Mouse (Mus musculus) intestine, postnatal 0 days (tissue): ENCODE data around the gene Gnb1. TPM values are rescaled to one million over a fixed set of nuclear protein-coding genes. Genes with fewer than 3 reads are reported as not detected.
A peak's percentile ranks its signal among the peaks of the same experiment; 100 is the strongest.
"Not testable (repeated sequence)": the region's sequence is repeated elsewhere in the genome, so short reads cannot be mapped to it uniquely, and the experiment has no call there.

Experiments
- ATAC-seq: fragments of 200-750 bp; cut with Nextera tagmentation; 2 replicates; pipeline ENCODE4 v1.8.0; 2017; ENCODE audit warnings: mild to moderate bottlenecking, moderate TSS enrichment, moderate library complexity
- H3K27ac ChIP-seq: fragments of 300-500 bp; sonication (generic); 2 replicates; pipeline ENCODE4 v1.5.1; 2014; ENCODE audit warnings: mild to moderate bottlenecking, low read depth, low read length, moderate library complexity
- H3K27me3 ChIP-seq: fragments of 300-500 bp; sonication (generic); replicated peaks from 2 replicates; pipeline ENCODE4 v1.6.1; 2014; ENCODE audit warnings: low read length, mixed read lengths; ENCODE audit not compliant: control insufficient read depth, insufficient read depth
- H3K36me3 ChIP-seq: fragments of 300-500 bp; sonication (generic); 2 replicates; pipeline ENCODE4 v1.6.1; 2014; ENCODE audit warnings: mild to moderate bottlenecking, moderate library complexity; ENCODE audit not compliant: control insufficient read depth, insufficient read depth
- H3K4me1 ChIP-seq: fragments of 300-500 bp; sonication (generic); replicated peaks from 2 replicates; pipeline ENCODE4 v1.6.1; 2014; ENCODE audit warnings: antibody characterized with exemption, low read length, mixed read lengths; ENCODE audit not compliant: control insufficient read depth, insufficient read depth
- H3K4me2 ChIP-seq: fragments of 300-500 bp; sonication (generic); replicated peaks from 2 replicates; pipeline ENCODE4 v1.6.1; 2014; ENCODE audit warnings: low read depth, mild to moderate bottlenecking, moderate library complexity
- H3K4me3 ChIP-seq: fragments of 300-500 bp; sonication (generic); 2 replicates; pipeline ENCODE4 v1.5.1; 2014; ENCODE audit warnings: low read depth, low read length
- H3K9ac ChIP-seq: fragments of 300-500 bp; sonication (generic); 2 replicates; pipeline ENCODE4 v1.6.1; 2014; ENCODE audit warnings: mild to moderate bottlenecking, low read depth, low read length
- H3K9me3 ChIP-seq: fragments of 300-500 bp; sonication (generic); 2 replicates; pipeline ENCODE4 v1.6.1; 2016; ENCODE audit warnings: mixed run types; ENCODE audit not compliant: control insufficient read depth
- CTCF ChIP-seq: sonication (generic); IDR thresholded peaks from 2 replicates; pipeline ENCODE4 v1.5.1; 2016; ENCODE audit warnings: low read depth, mild to moderate bottlenecking, control low read depth, antibody characterized with exemption, moderate library complexity
- WGBS: fragments of 180-500 bp; shearing (Covaris S2); extraction: QIAGEN DNeasy Blood & Tissue Kit; methylation state at CpG from one replicate; pipeline ENCODE4 v1.1.7; 2014; 5-methylcytosine and 5-hydroxymethylcytosine counted together
- polyA plus RNA-seq: library from polyadenylated mRNA; unstranded; fragments of >200 nt; fragmentation: Nextera tagmentation; extraction: Ambion mirVana; gene quantifications from 2 replicates; pipeline ENCODE4 v1.2.1, GENCODE M21; 2015

Gnb1 gene
- polyA plus RNA-seq, 1 experiment from 2014 or later = 336 TPM

- Histone ChIP-seq H3K27me3 (no peaks in the 10 kb centered on the region), H3K4me1 (no peaks in the 10 kb centered on the region), H3K4me3 (no peak overlapping the region), H3K27ac (no peak overlapping the region), H3K9me3 (no peaks in the 10 kb centered on the region), H3K4me2 (no peak overlapping the region), H3K36me3 (no peaks in the 10 kb centered on the region), H3K9ac (no peak overlapping the region)
- 95% methylated on average over 7 of the region's 7 CpGs for WGBS
- no peak for ATAC-seq
- TF ChIP-seq CTCF = no peak
Measured at GRCm38 (mm10) chr4:155470997-155471396, 20.2 kb upstream of the Gnb1 start.

GRCm38 (mm10) chr4:155471406-155471805, 19.8 kb upstream of the Gnb1 start:
- Histone ChIP-seq H3K4me2 (no peak overlapping the region), H3K27ac (no peak overlapping the region), H3K4me3 (no peak overlapping the region), H3K9ac (no peak overlapping the region), H3K27me3 (no peaks in the 10 kb centered on the region), H3K9me3 (no peaks in the 10 kb centered on the region), H3K36me3 (no peaks in the 10 kb centered on the region), H3K4me1 (no peaks in the 10 kb centered on the region)
- 90% methylated on average over 7 of the region's 7 CpGs for WGBS
- no peak for ATAC-seq
- no peak for TF ChIP-seq CTCF

- peak overlapping the region; percentile 24; the same call in 1 of the 2 replicates for H3K4me2 ChIP-seq
- H3K9me3 ChIP-seq = no peaks in the 10 kb centered on the region
- no peaks in the 10 kb centered on the region for H3K27me3 ChIP-seq
- 0 out of 2 replicates have a peak overlapping the region, but pooled peaks have one; percentile 35 for H3K27ac ChIP-seq
- H3K4me3 ChIP-seq = no peak overlapping the region
- H3K36me3 ChIP-seq = no peaks in the 10 kb centered on the region
- peak overlapping the region; percentile 26; the same call in 1 of the 2 replicates for H3K9ac ChIP-seq
- H3K4me1 ChIP-seq = no peaks in the 10 kb centered on the region
- ATAC-seq = no peak
- TF ChIP-seq CTCF = no peak
- WGBS = 54% methylated on average over 3 of the region's 3 CpGs
Measured at GRCm38 (mm10) chr4:155472716-155473290, 18.4 kb upstream of the Gnb1 start.

GRCm38 (mm10) chr4:155473319-155473718, 17.8 kb upstream of the Gnb1 start:
- peak overlapping the region; percentile 24; the same call in 1 of the 2 replicates for H3K4me2 ChIP-seq
- H3K9ac ChIP-seq = no peak overlapping the region
- H3K27ac ChIP-seq = 0 out of 2 replicates have a peak overlapping the region, but pooled peaks have one; percentile 35
- TF ChIP-seq CTCF = no peak
- H3K4me3 ChIP-seq = no peak overlapping the region
- no peaks in the 10 kb centered on the region for H3K27me3 ChIP-seq
- no peaks in the 10 kb centered on the region for H3K4me1 ChIP-seq
- ATAC-seq = peak; percentile 72
- no peaks in the 10 kb centered on the region for H3K36me3 ChIP-seq
- no peaks in the 10 kb centered on the region for H3K9me3 ChIP-seq
- 23% methylated on average over 5 of the region's 5 CpGs for WGBS

GRCm38 (mm10) chr4:155473796-155474195, 17.4 kb upstream of the Gnb1 start:
- H3K27me3 ChIP-seq, ATAC-seq, H3K4me2 ChIP-seq, H3K36me3 ChIP-seq, H3K9ac ChIP-seq, H3K9me3 ChIP-seq, H3K4me3 ChIP-seq, H3K4me1 ChIP-seq: not testable (repeated sequence)
- H3K27ac ChIP-seq = 0 out of 2 replicates have a peak overlapping the region, but pooled peaks have one; percentile 35
- WGBS = 38% methylated on average over 2 of the region's 2 CpGs

GRCm38 (mm10) chr4:155481381-155482124, 9.6 kb upstream of the Gnb1 start:
- no peaks in the 10 kb centered on the region for H3K9me3 ChIP-seq
- H3K4me1 ChIP-seq = peaks cover 4% of the 10 kb centered on the region
- TF ChIP-seq CTCF = peak; percentile 99
- WGBS = 17% methylated on average over 28 of the region's 28 CpGs
- ATAC-seq = peak; percentile 66
- no peak overlapping the region for H3K9ac ChIP-seq
- H3K27me3 ChIP-seq = no peaks in the 10 kb centered on the region
- H3K4me3 ChIP-seq = peak overlapping the region; percentile 25; the same call in 1 of the 2 replicates
- H3K27ac ChIP-seq = peak overlapping the region; percentile 57
- H3K4me2 ChIP-seq = peak overlapping the region; percentile 64
- no peaks in the 10 kb centered on the region for H3K36me3 ChIP-seq
